Mouse (Mus musculus) olfactory bulb, adult 2 months (tissue): ENCODE results near the gene Anks1b.

Experiments
- CTCF ChIP-seq: fragments of 200-500 bp; IDR thresholded peaks from 2 replicates; pipeline ENCODE4 v1.5.1; 2012; ENCODE audit warnings: low read depth, mild to moderate bottlenecking, low read length, moderate library complexity; ENCODE audit not compliant: insufficient read depth
- POLR2A ChIP-seq: fragments of 200-500 bp; IDR thresholded peaks from 2 replicates; pipeline ENCODE4 v1.6.1; 2012; ENCODE audit warnings: mild to moderate bottlenecking, low read depth, low read length, moderate library complexity; ENCODE audit not compliant: insufficient read depth

GRCm38 (mm10) chr10:90859665-90860523, 986.6 kb downstream of the Anks1b start:
- TF ChIP-seq CTCF (no peak), POLR2A (no peak)
